Mouse (Mus musculus) spleen, adult 2 months (tissue): ENCODE results near the gene Pdzrn4. TPM values are rescaled to one million over a fixed set of nuclear protein-coding genes. Genes with fewer than 3 reads are reported as not detected.

Source experiments
- DNase-seq, 2 experiments: peaks; one replicate each; pipeline versions ENCODE4 v3.0.0 to v3.0.0-alpha.2; 2012 to 2021; ENCODE audit warnings: low spot score in 2 of 2, low read depth in 1 of 2
- H3K27ac ChIP-seq: fragments of 200-500 bp; 2 replicates; pipeline ENCODE4 v1.5.1; 2012; ENCODE audit warnings: low read length, inconsistent platforms; ENCODE audit not compliant: insufficient read depth
- H3K27me3 ChIP-seq: fragments of 200-500 bp; 2 replicates; pipeline ENCODE4 v1.6.1; 2012; ENCODE audit warnings: mild to moderate bottlenecking, moderate library complexity, low read length, inconsistent platforms; ENCODE audit not compliant: control insufficient read depth, insufficient read depth
- H3K36me3 ChIP-seq: fragments of 200-500 bp; 2 replicates; pipeline ENCODE4 v1.6.1; 2012; ENCODE audit warnings: mild to moderate bottlenecking, low read length, inconsistent platforms; ENCODE audit not compliant: control insufficient read depth, insufficient read depth
- H3K4me1 ChIP-seq: fragments of 200-500 bp; 2 replicates; pipeline ENCODE4 v1.6.1; 2011; ENCODE audit warnings: inconsistent platforms; ENCODE audit not compliant: control insufficient read depth, insufficient read depth, insufficient read length
- H3K4me3 ChIP-seq: fragments of 200-500 bp; 2 replicates; pipeline ENCODE4 v1.5.1; 2011; ENCODE audit warnings: mild to moderate bottlenecking, inconsistent platforms; ENCODE audit not compliant: insufficient read depth, insufficient read length; ENCODE audit errors: extremely low read depth
- CTCF ChIP-seq: fragments of 200-500 bp; IDR thresholded peaks from 2 replicates; pipeline ENCODE4 v1.5.1; 2011; ENCODE audit warnings: mild to moderate bottlenecking, inconsistent platforms; ENCODE audit not compliant: insufficient read depth, insufficient read length, insufficient replicate concordance; ENCODE audit errors: extremely low read depth
- POLR2A ChIP-seq: fragments of 200-500 bp; IDR thresholded peaks from 2 replicates; pipeline ENCODE4 v1.6.1; 2011; ENCODE audit warnings: low read depth, low read length, inconsistent platforms
- WGBS: fragments of 180-500 bp; shearing (Covaris S2); methylation state at CpG from one replicate; pipeline ENCODE4 v1.1.7; 2018; 5-methylcytosine and 5-hydroxymethylcytosine counted together
- polyA plus RNA-seq: library from polyadenylated mRNA; depleted of rRNA; stranded (reverse); fragments of >200 nt; gene quantifications from 2 replicates; pipeline ENCODE4 v1.2.3, GENCODE M21; 2012

Gene Pdzrn4
- polyA plus RNA-seq, 1 experiment, result 0.02 TPM

DNA sequence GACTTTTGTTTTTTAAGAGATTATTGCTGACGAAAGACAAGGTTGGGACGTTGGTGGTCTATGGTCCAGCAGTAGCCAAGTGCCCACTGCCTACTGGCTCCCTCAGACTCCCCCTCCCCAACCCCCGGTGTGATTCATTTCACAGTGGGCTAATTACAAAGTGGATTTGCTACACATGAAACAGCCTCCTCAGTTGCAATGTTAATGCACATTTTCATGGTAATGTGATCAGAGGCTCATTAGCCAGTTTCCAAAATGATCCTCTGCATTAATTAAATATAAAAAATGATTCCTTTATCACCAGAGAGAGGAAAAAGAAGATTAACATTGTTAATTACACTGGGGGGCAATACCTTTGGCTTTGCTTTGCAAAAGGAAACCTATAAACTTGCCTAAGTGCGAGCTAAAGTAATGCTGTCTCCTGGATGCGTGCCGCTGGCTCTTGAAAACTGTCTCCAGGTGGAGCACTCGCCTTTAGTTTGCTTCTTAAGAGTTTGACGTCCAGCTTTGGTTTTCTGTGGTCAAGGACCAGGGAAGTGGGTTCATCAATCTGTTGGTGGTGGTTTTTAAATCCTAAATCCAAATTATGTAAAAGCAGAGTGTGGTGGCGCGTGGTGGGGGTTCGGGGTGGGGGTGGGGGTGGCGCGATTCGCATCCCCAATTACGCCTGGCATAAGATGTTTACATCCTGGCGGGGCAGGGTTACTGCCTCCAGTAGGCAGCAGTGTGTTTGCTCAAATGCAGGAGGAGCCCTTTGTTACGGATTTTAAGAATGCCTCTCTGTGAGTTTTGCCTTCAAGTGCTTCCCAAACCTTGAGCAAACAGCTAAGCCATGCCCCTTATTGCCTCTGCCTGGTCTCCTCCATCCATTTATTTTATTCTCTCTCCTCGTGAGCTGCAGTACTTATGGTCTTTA lies 202.0 kb downstream of the Pdzrn4 start:
- TF ChIP-seq POLR2A, result no peak
- TF ChIP-seq CTCF, result no peak
- H3K27me3 ChIP-seq, result no peaks in the 10 kb centered on the region
- 9% methylated on average over 18 of the region's 18 CpGs for WGBS
- no peaks in the 10 kb centered on the region for H3K36me3 ChIP-seq
- H3K4me1 ChIP-seq, result no peaks in the 10 kb centered on the region
- no peak overlapping the region for H3K27ac ChIP-seq
- no peak overlapping the region for H3K4me3 ChIP-seq
- no peak for DNase-seq

DNA sequence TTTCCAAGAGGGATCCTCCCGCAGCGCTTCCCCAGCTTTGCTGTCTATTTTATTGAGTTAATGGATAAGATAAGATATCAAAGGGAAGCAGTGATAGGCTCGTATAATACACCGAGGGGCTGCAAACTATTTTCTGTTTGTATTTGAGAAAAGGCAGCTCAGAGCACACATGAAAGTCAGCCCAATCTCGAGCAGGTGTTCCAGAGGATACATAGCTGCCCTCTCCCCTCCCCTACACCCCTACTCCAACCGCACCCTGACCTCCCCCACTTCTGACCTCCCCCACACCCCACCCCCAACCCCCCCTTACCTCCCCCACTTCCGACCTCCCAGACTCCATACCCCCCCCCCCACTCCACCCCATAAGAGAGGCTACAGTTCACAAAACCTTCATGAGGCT lies 202.7 kb downstream of the Pdzrn4 start:
- no peak overlapping the region for H3K27ac ChIP-seq
- no peaks in the 10 kb centered on the region for H3K27me3 ChIP-seq
- no peak for TF ChIP-seq POLR2A
- no peak for TF ChIP-seq CTCF
- no peaks in the 10 kb centered on the region for H3K36me3 ChIP-seq
- no peaks in the 10 kb centered on the region for H3K4me1 ChIP-seq
- no peak for DNase-seq
- H3K4me3 ChIP-seq, result no peak overlapping the region
- 22% methylated on average over 7 of the region's 7 CpGs for WGBS

DNA sequence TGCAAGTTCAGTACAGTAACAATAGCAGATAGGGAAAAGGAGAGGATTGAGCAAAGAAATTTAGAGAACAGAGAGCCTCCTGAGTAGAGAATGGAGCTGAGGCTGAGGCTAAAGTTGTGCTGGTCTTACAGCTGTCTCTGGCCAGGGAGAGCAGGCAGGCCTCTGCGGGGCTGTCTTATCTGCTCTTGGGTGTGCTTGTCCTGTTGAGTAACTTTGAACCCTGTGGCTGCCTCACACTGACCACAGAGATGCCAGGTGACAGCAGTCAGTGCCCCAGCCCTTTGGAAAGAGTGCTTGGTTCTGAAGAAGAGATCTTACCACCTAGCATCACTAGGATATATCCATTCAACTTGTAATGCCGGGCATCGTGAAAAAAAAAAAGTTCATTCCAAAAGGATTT lies 214.2 kb downstream of the Pdzrn4 start:
- no peak overlapping the region for H3K4me3 ChIP-seq
- no peak overlapping the region for H3K27ac ChIP-seq
- TF ChIP-seq POLR2A (no peak), CTCF (no peak)
- WGBS, result 80% methylated on average over 3 of the region's 3 CpGs
- no peaks in the 10 kb centered on the region for H3K36me3 ChIP-seq
- no peak for DNase-seq
- H3K4me1 ChIP-seq, result no peaks in the 10 kb centered on the region
- no peaks in the 10 kb centered on the region for H3K27me3 ChIP-seq

DNA sequence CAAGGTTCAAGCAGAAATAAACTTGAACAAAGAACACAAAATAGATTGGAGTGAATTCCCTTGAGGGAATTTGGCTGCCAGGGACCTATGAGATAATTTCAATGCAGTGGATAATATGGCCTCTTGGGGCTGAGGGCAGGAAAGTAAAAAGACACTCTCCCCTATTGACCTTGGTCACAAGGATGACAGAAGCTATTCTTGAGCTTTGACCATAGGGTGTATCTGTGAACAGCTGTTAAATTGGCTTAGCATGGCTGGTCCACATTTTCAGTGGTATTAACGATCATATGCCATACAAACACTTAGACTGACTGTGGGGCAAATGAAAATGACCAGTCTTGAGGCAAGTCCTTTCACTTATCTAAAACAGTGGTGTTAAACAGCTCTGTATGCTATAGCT lies 215.7 kb downstream of the Pdzrn4 start:
- no peak for DNase-seq
- WGBS, result 72% methylated on average over 1 of the region's 1 CpGs
- H3K27me3 ChIP-seq, result no peaks in the 10 kb centered on the region
- no peak for TF ChIP-seq POLR2A
- TF ChIP-seq CTCF, result no peak
- H3K27ac ChIP-seq, result no peak overlapping the region
- H3K4me3 ChIP-seq, result no peak overlapping the region
- no peaks in the 10 kb centered on the region for H3K4me1 ChIP-seq
- H3K36me3 ChIP-seq, result no peaks in the 10 kb centered on the region

DNA sequence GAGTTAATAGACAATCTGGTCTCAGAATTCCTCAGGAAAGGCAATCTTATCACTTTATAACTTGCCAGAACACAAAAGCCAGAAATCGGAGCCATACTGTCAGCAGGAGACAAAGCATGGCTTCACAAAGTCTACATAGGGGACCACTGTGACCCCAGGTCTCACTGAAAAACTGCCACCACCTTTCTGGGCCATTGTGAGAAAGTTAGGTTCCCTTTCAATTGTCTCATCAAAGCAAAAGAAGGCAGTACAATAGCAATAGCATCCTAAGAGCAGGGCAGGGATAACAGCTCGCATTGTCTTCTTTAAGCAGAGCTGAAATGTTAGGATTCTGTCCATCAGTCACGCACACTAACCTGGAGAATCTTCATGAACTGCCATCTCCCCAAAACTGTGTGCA lies 216.5 kb downstream of the Pdzrn4 start:
- Histone ChIP-seq H3K4me1 (no peaks in the 10 kb centered on the region), H3K27ac (no peak overlapping the region), H3K4me3 (no peak overlapping the region), H3K27me3 (no peaks in the 10 kb centered on the region), H3K36me3 (no peaks in the 10 kb centered on the region)
- TF ChIP-seq CTCF (no peak), POLR2A (no peak)
- 91% methylated on average over 3 of the region's 3 CpGs for WGBS
- DNase-seq, result no peak

DNA sequence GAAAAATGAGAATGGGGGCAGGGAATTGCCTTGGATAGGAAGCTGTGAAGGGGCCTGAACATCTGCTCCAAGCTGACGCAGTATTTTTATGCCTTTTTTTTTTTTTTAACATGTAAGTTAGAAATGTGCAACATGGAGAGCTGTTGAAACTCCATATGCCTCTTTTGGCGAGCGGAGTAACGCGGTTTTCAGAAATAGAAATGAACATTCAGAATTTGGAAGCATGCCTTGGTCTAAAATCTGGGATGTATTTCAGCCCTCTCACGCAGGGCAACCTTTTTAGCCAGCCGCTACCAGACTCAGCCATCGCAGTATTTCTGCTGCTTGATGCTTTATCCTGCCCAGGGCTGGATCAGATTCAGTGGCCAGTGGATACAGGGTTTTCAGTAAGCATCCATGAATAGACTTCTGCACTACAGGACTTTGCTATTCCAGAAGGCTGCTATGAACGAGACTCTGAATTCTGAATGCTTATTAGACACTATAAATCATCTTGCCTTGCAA lies 225.1 kb downstream of the Pdzrn4 start:
- H3K36me3 ChIP-seq, result no peaks in the 10 kb centered on the region
- TF ChIP-seq POLR2A (no peak), CTCF (no peak)
- no peak for DNase-seq
- no peaks in the 10 kb centered on the region for H3K27me3 ChIP-seq
- no peaks in the 10 kb centered on the region for H3K4me1 ChIP-seq
- H3K27ac ChIP-seq, result no peak overlapping the region
- no peak overlapping the region for H3K4me3 ChIP-seq
- WGBS, result 90% methylated on average over 9 of the region's 9 CpGs

DNA sequence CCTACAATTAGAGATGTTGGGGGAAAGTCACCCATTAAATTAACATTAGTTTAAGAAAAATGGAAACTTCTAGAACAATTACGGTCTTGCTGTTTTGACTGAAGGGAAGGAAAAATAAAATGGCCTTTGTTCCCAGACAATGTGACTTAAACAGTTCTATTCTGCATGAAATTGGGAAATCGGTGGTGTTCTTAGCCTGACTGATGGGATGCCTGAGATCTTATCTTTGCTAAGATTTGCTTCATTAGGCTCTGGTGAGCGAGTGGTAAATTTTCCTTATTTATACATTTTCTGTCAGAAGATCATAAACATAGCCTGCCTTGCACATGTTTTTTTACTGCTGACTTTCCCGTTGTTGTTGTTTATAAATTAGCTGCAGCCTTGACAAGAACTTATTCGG lies 225.6 kb downstream of the Pdzrn4 start:
- Histone ChIP-seq H3K4me3 (no peak overlapping the region), H3K36me3 (no peaks in the 10 kb centered on the region), H3K27ac (no peak overlapping the region), H3K4me1 (no peaks in the 10 kb centered on the region), H3K27me3 (no peaks in the 10 kb centered on the region)
- TF ChIP-seq POLR2A (no peak), CTCF (no peak)
- no peak for DNase-seq
- WGBS, result 76% methylated on average over 5 of the region's 5 CpGs
